ENCODE assay signal across 15 mouse cellular contexts in the genomic region with DNA sequence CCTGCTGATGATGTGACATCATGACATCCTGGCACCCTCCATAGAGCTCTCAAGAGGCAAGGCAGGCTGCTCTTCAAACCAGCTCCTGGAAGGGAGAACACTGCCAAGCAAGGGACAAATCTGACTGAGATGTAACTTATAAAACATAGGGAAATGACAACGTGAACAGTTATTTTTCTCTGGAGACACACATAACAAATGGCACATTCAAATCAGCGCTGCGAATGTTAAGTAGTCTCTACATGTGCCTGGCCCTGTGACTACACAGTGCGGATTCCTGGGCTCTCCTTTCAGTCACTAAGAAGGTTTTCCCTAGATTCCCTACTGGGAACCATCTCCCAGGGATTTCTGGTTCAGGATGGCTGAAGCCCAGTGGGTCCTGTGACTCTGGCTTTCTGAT.
DNase-seq lines count a peak whose midpoint lies in the region; ATAC-seq and TF ChIP-seq lines count a peak whose summit lies in the region.
"Had no signal": no experiment of that assay in that cellular context is flagged by ENCODE, and none has a peak within 500 bp of the region (broad histone marks: within the 10 kb centered on the region; RNA-seq: fewer than 3 reads in every experiment).

No protein-coding gene starts in this region.

- H3K36me3 ChIP-seq in forebrain, embryonic 15.5 days, result no peaks in the 10 kb centered on the region
- no peaks in the 10 kb centered on the region for H3K36me3 ChIP-seq in midbrain, embryonic 10.5 days
- H3K36me3 ChIP-seq in neural tube, embryonic 15.5 days, result no peaks in the 10 kb centered on the region
- no peaks in the 10 kb centered on the region for H3K36me3 ChIP-seq in kidney, embryonic 16.5 days (ENCODE audit: insufficient read depth, low read length)
- H3K36me3 ChIP-seq: embryonic facial prominence, embryonic 12.5 days; limb, embryonic 12.5 days had no signal

- DNase-seq in layer of hippocampus, adult 2 months (ENCODE audit: low spot score in 2 of 2), result no peak
- no peak for DNase-seq in layer of hippocampus, adult 9-10 months (ENCODE audit: low spot score)
- no peak for DNase-seq in midbrain, embryonic 10.5 days (ENCODE audit: low spot score)
- DNase-seq in frontal cortex, postnatal 14 days (ENCODE audit: low spot score in 2 of 2), result no peak
- no peak for DNase-seq in adrenal gland, postnatal 14 days
- DNase-seq: adrenal gland, postnatal 36 days; cerebellum, adult 11-12 months; heart, postnatal 36 days; right cerebral cortex, adult 18-20 months had no signal

- no peak for ATAC-seq in forebrain, embryonic 15.5 days (replicated peaks)
- no peak for ATAC-seq in neural tube, embryonic 15.5 days (ENCODE audit: low FRiP score)
- ATAC-seq in kidney, embryonic 16.5 days (ENCODE audit: low FRiP score, low TSS enrichment), result no peak

- peak overlapping the region; percentile 91 for H3K27ac ChIP-seq in layer of hippocampus, adult 2 months
- peak overlapping the region; percentile 90 for H3K27ac ChIP-seq in forebrain, embryonic 15.5 days (replicated peaks)
- peak overlapping the region; percentile 89 for H3K27ac ChIP-seq in midbrain, embryonic 10.5 days (replicated peaks)
- peak overlapping the region; percentile 83 for H3K27ac ChIP-seq in neural tube, embryonic 15.5 days (replicated peaks)
- H3K27ac ChIP-seq in kidney, embryonic 16.5 days (ENCODE audit: low read length), result no peak overlapping the region
- H3K27ac ChIP-seq: embryonic facial prominence, embryonic 12.5 days; limb, embryonic 12.5 days; macrophage had no signal

- no peaks in the 10 kb centered on the region for H3K9me3 ChIP-seq in forebrain, embryonic 15.5 days
- no peaks in the 10 kb centered on the region for H3K9me3 ChIP-seq in midbrain, embryonic 10.5 days (replicated peaks)
- H3K9me3 ChIP-seq in neural tube, embryonic 15.5 days (replicated peaks), result no peaks in the 10 kb centered on the region
- no peaks in the 10 kb centered on the region for H3K9me3 ChIP-seq in kidney, embryonic 16.5 days (ENCODE audit: low read length)
- H3K9me3 ChIP-seq: embryonic facial prominence, embryonic 12.5 days; limb, embryonic 12.5 days had no signal

- H3K4me3 ChIP-seq in layer of hippocampus, adult 2 months, result no peak overlapping the region
- H3K4me3 ChIP-seq in forebrain, embryonic 15.5 days, result no peak overlapping the region
- no peak overlapping the region for H3K4me3 ChIP-seq in midbrain, embryonic 10.5 days
- H3K4me3 ChIP-seq in neural tube, embryonic 15.5 days (replicated peaks), result no peak overlapping the region
- H3K4me3 ChIP-seq in kidney, embryonic 16.5 days (ENCODE audit: low read length), result no peak overlapping the region
- H3K4me3 ChIP-seq: embryonic facial prominence, embryonic 12.5 days; limb, embryonic 12.5 days had no signal

- no peak overlapping the region for H3K9ac ChIP-seq in forebrain, embryonic 15.5 days (replicated peaks)
- H3K9ac ChIP-seq in neural tube, embryonic 15.5 days (replicated peaks), result peak overlapping the region; percentile 0; the same call in 1 of the 2 replicates
- H3K9ac ChIP-seq in kidney, embryonic 16.5 days (replicated peaks; ENCODE audit: low read length), result no peak overlapping the region
- H3K9ac ChIP-seq: embryonic facial prominence, embryonic 12.5 days; limb, embryonic 12.5 days had no signal

- no peaks in the 10 kb centered on the region for H3K27me3 ChIP-seq in forebrain, embryonic 15.5 days
- H3K27me3 ChIP-seq in midbrain, embryonic 10.5 days (ENCODE audit: low read depth, poor library complexity, severe bottlenecking), result no peaks in the 10 kb centered on the region
- no peaks in the 10 kb centered on the region for H3K27me3 ChIP-seq in neural tube, embryonic 15.5 days (replicated peaks)
- no peaks in the 10 kb centered on the region for H3K27me3 ChIP-seq in kidney, embryonic 16.5 days (ENCODE audit: insufficient read depth, low read length)
- H3K27me3 ChIP-seq: embryonic facial prominence, embryonic 12.5 days had no signal

- TF ChIP-seq CTCF in layer of hippocampus, adult 2 months (conservative IDR thresholded peaks at IDR 0.05), result no peak

- H3K4me2 ChIP-seq in forebrain, embryonic 15.5 days (replicated peaks), result no peak overlapping the region
- no peak overlapping the region for H3K4me2 ChIP-seq in neural tube, embryonic 15.5 days
- H3K4me2 ChIP-seq in kidney, embryonic 16.5 days (replicated peaks; ENCODE audit: low read depth, low read length), result no peak overlapping the region
- H3K4me2 ChIP-seq: embryonic facial prominence, embryonic 12.5 days; limb, embryonic 12.5 days had no signal

- peaks cover 31% of the 10 kb centered on the region for H3K4me1 ChIP-seq in forebrain, embryonic 15.5 days
- H3K4me1 ChIP-seq in midbrain, embryonic 10.5 days, result peaks cover 41% of the 10 kb centered on the region
- peaks cover 39% of the 10 kb centered on the region for H3K4me1 ChIP-seq in neural tube, embryonic 15.5 days
- H3K4me1 ChIP-seq in kidney, embryonic 16.5 days (ENCODE audit: insufficient read depth, low read length), result peaks cover 16% of the 10 kb centered on the region

- WGBS in forebrain, embryonic 15.5 days, result 57% methylated on average over 4 of the region's 4 CpGs
- 78% methylated on average over 4 of the region's 4 CpGs for WGBS in midbrain, embryonic 10.5 days
- 26% methylated on average over 4 of the region's 4 CpGs for WGBS in neural tube, embryonic 15.5 days
- 90% methylated on average over 4 of the region's 4 CpGs for WGBS in kidney, embryonic 16.5 days
